Mouse (Mus musculus): ENCODE measurements around the gene Hoxd4. TPM values are rescaled to one million over a fixed set of nuclear protein-coding genes. Genes with fewer than 3 reads are reported as not detected.

The Hoxd4 gene
- total RNA-seq, 2 experiments from 2014 or later = 1.0 to 1.3 TPM

DNA sequence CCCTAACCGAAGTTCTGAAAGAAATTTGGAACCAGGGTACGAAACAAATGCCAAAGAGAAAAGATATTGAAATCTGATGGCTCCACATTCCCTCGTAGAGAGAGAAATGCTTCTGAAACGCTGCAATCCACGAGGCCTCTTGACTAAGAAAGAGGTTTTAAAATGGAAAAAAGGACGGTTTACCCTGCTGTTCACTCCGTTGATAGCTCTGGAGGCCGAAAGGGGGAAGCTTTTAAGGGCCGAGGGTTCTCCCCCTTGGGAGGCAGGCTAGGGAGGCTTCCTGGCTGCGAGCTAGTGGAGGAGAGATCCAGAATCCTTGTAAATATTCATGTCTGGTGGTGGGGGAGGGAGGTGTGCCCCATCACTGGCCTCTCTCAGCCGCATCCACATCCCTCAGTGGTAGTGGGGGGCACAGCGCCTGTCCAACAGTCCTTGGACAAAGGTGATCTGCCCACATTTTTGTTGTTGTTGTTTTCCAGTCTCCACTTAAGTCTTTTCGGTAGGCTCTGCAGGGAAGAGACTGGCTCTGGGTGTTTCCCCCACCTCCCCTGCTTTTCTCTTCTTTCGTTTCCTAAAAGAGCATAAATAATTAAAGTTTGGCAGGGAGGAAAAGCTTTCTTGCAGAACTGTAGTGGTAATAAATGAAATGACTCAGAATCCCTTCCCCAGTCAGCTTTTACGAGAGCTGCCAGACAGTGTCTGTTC is 32.7 kb upstream of the Hoxd4 start, which contains the start of gene Hoxd11:
TSS of gene Hoxd11 (plus strand) at position 667 of the 705 bp plus-strand sequence.
- DNase-seq (ENCODE audit: low spot score) = no peak

DNA sequence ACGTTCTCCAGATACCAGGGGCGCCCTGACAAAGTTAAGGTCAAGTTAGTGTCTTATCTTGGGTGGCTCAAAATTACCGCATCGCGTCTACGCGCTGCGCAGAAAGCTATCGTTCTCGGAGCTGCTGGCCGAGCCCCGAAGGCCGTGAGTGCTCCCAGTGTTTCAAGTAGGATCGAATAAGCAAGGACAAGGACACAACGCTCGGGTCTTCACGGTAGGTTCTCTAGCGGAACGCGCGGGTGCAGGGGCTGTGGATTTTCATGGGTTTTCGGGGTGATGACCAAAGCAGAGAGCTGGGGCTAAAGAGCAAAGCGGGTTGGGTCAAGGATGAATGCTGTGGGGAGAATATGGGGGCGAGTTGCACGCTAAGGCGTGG is 32.1 kb upstream of the Hoxd4 start:
- no peak for DNase-seq (ENCODE audit: low spot score)

DNA sequence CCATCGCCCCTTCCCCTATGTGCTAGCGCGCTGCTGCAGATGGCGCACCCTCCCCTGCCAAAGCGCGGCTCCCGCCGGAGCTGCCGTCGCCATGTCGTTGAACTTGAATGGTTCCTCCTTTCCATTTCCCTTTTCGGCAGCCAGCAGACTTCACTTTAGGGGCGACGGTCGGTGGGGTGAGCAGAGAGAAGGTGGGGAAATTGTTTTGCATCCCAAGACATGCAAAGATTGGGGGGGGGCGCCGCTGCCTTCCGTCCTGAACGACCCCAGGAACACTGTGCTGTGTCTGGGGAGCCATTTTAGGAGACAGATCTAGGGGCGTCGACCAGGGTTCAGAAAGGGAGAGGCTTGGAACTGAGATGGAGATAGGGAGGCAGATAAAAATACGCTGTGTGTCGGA is 31.7 kb upstream of the Hoxd4 start:
- DNase-seq (ENCODE audit: low spot score) = no peak

DNA sequence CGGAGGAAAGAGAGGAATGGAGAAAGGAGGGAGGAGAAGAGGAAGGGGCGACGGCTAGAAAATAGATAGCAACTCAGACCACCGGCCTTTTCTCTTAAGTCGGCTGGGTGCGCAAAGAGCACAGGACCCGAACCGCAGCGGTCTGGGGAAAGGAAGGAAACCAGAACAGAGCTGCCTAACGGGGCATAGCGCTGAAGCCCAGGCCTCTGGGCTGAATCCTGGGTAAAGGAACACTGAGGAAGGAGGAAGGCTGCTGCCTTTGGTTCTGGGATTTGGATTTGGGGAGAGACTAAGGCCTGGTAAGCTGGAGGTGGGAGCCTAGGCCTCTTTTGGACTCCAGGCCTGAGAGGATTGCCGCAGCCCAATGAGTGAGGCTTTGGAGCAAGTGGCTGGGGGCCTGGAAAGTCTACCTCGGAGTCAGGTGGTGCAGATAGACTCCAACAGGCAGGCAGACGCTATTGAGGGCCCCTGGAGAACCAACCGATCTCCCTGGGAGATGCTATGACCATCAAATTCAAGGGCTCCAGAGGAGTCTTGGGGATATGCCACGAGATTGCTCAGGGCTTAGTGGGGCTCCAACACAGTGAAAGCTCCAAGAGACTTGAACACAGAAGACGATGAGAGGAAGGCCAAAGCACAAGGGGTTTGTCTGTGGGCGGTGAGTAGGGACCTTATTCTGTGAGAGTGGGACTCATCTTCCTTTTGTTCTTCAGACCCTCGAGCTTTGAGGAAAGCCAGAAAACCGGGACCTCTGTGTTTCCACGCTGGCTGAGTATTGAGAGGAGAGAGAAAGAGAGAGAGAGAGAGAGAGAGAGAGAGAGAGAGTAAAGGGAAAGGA is 30.9 kb upstream of the Hoxd4 start:
- no peak for DNase-seq (ENCODE audit: low spot score)

DNA sequence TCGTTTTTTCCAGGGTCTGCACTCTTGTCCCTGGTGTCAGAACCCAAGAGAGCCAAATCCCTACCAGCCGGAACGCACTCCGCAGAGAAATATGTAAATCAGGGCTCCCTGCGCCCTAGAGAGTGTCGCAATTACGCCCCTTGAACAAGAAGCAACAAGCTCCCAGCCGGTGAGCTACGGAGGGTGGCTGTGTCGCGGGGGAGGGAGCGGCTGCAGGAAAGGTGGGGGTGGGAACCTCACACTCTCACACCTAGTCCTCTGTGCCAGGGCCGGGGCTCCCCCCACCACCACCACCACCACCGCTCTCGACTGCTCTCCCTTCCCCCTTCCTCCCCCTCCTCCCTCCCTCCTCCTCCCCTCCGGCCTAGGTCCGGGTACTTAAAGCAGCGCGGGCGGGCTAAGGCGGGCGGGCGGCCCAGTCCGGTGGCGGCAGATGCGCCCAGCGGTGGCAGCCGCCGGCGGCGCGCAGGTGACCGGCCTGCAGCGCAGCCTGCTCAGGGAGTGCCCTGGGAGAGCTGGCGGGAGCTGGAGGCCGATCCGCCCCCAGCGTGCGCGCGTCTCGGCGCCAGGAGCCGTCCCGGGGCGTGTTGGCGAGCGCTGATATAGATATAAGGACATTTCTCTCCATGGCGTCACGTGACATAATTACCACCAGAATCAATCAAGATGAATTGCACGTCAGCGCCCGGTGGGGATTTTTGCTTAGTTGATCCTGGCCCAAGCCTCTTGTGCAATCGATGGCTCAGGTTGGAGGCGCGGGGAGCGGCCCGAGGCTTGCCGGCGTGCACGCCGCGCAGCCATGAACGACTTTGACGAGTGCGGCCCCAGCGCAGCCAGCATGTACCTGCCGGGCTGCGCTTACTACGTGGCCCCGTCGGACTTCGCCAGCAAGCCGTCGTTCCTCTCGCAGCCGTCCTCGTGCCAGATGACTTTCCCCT is 29.9 kb upstream of the Hoxd4 start:
- DNase-seq (ENCODE audit: low spot score) = no peak

DNA sequence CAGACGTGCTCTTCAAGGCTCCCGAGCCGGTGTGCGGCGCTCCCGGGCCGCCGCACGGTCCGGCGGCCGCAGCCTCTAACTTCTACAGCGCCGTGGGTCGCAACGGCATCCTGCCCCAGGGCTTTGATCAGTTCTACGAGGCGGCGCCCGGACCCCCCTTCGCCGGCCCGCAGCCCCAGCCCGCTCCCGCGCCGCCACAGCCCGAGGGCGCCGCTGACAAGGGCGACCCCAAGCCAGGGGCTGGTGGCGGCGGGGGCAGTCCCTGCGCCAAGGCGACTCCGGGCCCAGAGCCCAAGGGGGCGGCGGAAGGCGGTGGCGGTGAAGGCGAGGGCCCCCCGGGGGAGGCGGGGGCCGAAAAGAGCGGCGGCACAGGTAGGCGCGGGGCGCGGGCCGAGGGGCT is 28.9 kb upstream of the Hoxd4 start:
- DNase-seq (ENCODE audit: low spot score) = no peak

DNA sequence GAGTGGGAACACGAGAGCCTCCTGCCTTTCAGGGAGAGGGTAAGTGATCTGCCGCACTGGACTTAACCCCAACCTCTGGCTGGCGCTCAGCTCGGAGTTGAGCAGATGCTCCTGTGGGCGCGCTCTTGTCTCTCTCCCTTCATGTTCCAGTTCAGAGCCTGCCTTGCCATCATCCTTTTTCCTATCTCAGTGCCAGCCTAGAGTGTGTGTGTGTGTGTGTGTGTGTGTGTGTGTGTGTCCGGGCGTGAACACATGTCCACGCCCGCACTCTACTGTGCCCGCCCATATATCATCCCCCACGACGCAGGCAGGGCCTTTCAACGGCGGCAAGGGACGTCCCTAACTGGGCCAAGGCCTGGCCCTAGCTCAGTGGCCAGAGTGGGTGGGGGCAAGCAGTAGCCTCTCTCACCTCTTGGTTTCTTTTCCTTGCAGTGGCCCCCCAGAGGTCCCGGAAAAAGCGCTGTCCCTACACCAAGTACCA is 28.2 kb upstream of the Hoxd4 start:
- no peak for DNase-seq (ENCODE audit: low spot score)

DNA sequence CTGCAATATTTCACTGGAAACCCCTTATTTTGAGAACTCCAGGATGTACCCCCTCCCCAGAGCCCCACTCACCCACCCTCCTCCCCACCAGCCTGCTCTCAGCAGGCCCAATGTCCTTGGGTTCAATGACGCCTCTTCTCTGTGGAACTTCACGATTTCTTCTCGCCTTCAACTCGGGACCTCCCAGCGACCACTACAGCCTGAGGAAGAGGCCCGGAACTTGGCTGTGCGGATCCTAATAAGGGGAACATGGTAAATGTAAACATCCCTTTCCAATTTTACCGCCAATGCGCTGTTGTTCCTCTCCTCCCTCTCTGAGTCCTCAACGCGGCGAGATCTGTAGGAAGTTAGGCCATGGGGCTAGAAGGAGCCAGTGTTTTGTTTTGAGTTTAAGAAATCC is 27.6 kb upstream of the Hoxd4 start:
- DNase-seq (ENCODE audit: low spot score) = no peak

DNA sequence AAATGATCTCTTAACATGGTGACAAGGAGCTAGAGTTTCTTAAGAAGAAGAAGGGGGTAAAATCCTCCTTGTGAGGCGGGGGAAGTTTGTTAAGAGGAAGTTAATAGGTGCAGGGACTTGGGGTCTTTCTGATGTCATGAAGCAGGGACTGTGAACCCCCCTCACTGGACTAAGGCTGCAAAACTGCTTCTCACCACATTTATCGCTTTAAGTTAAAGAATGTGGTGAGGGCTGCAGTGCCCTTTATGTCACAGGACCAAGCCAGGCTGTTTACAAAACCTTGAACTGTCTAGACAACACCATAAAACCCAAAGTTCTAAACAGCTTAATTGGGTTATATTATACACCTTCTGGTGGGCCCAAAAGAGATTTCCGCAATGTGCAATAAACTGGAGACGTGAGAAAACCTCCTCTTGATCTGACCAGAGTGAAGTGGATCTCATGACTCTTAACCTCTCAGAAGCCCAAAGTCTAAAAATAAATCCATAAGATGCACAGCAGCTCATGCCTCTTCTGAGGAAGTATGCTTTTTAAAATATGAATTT is 26.6 kb upstream of the Hoxd4 start:
- no peak for DNase-seq (ENCODE audit: low spot score)

DNA sequence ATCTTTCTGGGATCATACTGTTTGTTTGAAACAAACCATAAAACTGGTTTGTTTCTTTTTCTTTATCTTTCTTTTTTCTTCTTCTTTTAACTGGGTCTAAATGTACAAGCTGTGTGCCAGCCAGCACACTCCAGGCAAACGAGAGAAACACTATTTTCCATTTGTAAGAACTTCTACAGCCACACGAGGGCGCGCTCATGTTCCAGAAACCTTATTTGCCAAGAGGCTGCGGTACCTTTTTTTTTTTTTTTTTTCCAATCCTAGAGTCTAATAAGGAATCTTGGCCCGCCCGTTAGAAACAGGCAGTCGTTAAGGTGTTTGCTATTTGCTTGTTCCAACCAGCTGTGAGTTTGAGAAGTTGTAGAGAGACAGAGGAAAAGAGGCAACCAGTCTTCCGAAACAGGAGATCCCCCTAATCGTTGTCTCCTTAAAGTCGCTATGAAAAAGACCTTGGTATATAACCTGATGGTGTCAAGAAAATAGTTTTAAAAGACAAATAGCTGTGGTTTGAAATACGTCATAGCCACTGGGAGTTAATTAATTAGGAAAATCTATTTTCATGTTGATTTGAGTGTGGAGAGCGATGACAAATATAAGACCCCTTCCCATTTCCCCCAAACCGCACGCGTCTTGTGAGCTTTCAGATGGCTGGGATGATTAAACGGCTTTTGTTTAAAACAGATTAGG is 25.3 kb upstream of the Hoxd4 start:
- peak; percentile 68 for DNase-seq (ENCODE audit: low spot score)

DNA sequence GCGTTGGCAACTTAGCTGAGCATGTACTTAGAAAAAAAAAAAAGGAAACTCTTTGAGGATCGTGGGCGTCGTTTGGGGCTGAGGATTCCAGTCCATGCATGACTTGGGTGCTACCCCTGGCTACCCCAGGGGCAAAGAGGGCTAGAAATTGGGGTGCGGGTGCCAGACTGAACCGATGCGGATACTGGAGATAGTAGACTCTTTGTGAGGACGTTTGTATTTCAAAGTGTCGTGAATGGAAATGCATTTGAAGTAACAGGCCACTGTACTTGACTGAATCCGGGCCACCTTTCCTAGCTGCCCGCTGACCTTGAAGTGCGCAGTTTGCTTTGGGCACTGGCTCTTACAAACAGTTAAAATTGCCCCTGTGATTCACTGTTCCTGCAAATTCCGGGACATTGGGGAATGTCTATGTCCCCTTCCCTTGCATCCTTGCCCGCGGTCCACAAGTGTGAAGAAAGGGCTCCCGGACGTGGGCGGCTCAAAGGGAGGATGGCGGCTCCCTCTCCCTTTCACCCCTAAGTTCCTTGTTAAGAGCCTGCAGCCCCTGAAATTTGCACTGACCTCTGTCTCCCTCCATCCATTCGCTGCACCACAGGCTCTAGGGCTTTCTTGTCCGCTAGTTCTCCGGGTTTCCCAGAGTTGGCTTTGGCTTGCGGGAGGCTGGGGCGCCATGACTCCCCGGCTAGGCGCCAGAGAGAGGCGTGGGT is 24.6 kb upstream of the Hoxd4 start:
- no peak for DNase-seq (ENCODE audit: low spot score)

DNA sequence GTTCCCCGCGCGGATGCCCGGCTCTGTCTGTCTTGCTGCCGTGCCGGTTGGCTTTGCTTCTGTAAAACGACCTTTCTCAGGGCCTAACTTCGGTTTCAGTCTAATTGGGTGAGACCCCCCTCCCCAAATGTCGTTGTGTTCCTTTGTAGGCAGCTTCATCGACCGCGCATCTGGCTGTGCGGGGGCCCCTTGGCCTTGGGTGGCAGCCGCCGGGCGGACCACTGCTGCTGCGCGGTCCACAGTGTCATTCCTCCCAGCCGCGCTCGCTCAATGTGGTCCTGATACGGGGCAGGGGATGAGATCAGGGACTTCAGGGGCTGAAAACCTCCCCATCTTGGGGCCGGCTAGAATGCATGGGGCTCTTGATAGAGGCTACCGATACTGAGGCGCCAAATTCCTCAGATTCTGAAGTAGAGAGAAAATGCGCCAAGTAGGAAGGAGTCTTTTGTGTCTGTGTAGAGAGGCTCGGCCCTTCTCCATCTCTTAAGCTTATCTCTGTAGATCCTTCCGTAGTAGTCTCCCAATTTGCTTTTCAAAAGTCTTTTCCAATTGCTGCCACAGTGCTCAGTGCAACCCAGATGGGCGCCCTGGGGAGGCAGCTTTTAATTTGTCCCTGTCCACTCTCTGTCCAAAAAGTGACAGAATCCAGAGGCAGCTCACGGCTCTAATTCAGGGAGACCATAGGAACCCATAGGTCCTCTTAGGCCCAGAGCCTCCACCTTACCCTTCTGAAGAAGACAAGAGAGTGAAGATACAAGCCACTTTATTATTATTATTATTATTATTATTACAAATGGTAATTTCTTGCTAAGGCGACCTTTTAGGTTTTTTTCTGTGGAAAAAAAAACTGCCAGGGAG is 23.8 kb upstream of the Hoxd4 start:
- DNase-seq (ENCODE audit: low spot score) = no peak

DNA sequence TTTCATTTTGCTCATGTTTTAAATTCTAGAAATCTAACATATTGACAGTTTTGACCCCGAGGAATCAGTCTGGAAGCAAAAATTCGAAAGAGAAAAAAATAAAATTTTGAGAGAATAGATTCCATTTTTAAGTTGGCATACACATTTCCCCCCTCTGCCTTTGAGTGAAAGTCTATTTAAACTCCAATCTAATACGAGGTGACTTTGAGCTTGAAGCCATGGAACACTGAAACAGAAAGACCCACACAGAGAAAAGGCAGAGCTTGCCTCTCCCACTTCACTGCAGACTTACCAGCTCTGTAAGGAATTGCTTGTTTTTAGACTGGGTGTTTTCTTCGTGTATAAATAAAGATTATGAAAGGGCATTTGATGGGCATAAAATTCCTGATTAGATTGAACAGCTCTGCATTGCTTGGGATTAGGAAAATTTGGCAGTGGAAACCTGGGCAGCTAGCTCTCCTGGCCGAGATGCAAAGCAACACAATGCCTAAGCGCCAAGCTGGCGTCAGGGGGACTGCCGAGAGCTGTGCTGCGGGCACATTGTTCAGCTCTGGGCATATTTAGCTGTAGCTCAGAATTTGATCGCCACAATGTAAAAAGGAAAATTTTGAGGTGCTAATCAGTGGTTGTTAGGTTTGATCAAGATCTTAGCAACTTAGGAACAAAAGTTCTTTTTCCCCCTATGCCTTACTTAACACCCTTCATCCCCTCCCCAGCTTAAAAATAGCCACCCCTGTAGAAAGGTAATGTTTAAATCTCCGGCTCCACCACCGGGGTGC is 22.7 kb upstream of the Hoxd4 start:
- no peak for DNase-seq (ENCODE audit: low spot score)

DNA sequence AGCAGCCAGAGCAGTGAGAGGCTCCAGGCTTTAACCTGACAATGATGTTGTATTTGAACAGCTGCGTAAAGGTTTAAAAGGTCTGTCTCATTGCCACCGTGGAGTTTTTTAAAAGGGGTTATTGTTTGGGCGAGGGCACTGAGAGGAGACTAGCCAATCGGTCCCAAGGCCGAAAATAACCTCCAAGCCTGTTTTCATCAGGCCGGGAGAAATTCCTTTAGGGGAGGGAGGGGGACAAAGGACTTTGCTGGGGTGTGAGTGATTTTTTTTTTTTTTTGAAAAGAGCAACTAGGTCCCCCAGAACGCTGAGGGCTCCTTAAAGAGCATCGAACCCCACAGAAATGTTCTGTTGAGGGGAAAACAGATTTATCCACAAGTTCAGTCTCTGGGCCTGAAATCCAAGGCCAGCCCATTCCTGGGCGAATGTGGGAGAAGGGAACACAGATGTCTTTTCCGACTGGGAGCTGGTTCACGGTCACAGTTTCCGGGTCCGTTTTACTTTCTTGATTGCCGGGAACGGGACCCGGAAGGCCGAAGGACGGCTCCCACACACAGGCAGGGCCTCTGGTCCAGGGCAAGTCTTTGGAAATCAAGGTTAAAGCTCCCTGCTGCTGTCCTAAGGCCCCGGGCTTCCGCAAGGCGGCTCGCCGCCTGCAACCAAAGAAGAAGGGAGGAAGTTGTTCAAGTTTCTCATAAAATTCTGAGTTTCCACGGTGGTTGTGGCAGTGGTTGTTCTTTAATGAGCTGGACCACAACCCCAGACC is 22.0 kb upstream of the Hoxd4 start:
- DNase-seq (ENCODE audit: low spot score) = no peak

DNA sequence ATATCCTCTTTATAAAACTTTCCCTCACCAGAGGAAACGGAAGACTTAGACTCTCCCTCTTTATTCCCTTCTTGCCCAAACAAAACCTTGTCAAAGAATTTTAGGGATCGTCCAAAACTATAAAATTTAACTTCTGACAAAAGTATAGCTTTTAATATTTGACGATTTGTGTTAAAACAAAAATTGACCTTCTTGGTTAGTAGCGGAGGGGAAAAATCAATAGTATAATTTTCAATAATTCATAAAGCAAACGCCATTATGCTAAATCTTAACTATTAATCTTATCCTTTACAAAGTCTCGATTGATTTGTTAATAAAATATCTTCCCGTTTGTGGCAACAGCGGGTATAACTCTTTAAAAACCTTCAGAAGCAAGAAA is 21.4 kb upstream of the Hoxd4 start:
- no peak for DNase-seq (ENCODE audit: low spot score)

DNA sequence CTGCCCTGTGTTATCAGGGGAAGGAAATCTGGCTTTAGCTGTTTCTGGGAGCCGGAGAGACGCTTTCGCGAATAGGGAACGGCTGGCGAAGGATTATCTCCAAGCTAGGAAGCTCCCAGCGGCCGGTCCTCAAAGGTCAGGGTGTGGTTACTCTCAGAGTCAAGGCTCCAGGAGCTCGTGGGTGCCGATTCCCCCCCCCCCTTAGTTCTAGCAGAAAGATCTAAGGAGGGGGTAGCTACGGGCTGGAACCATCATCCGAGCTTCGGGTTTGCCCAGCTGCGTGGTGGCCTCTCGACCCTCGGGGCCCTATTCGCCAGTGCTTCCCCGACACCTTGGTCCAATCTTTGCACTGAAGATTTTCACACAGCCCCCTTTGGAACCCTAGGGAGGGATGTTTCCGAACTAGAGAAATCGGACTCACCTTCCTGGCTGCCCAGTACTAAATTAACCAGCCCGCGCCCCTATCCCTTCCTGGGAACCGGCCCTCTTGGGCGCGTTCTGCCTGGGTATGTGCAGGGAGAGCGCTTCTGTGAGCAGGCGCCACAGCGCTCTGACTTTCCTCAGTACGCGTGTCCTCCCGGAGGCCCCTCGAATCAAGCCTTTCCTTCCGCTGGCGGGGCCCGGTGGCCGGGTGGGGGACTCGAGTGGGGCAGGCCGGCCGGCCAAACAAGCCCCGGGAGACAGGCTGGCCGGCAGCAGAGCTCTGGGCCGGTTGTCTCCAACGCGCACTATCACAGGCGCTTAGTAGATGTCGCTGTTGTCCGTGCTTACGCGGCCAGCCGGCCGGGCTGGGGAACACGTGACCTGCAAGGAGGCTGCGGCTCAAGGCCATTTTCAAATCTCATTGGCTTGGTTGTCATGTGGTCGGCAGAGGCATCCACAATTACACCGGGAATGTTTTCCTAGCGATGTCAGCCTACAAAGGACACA is 20.4 kb upstream of the Hoxd4 start, which contains the start of gene Hoxd10:
TSS of gene Hoxd10 (plus strand) at position 903 of the 930 bp plus-strand sequence.
- peak; percentile 82 for DNase-seq (ENCODE audit: low spot score)

All from gastrocnemius, adult 18-20 months (tissue).